Mouse (Mus musculus): Measurements from ENCODE around the gene Csrp1.

Gene Csrp1

GRCm38 (mm10) chr1:135698451-135698921, 21.4 kb upstream of the Csrp1 start:
- no peak for DNase-seq

- DNase-seq, result peak; percentile 90
Observed at GRCm38 (mm10) chr1:135698996-135699705, 20.7 kb upstream of the Csrp1 start.

GRCm38 (mm10) chr1:135699892-135700291, 20.0 kb upstream of the Csrp1 start:
- no peak for DNase-seq

GRCm38 (mm10) chr1:135700605-135701004, 19.3 kb upstream of the Csrp1 start:
- peak; percentile 83 for DNase-seq

GRCm38 (mm10) chr1:135701314-135701713, 18.5 kb upstream of the Csrp1 start:
- DNase-seq, result no peak

GRCm38 (mm10) chr1:135702722-135703121, 17.1 kb upstream of the Csrp1 start:
- no peak for DNase-seq

- no peak for DNase-seq
Observed at GRCm38 (mm10) chr1:135704317-135704821, 15.5 kb upstream of the Csrp1 start.

- no peak for DNase-seq
Observed at GRCm38 (mm10) chr1:135708369-135708768, 11.5 kb upstream of the Csrp1 start.

- DNase-seq, result no peak
Observed at GRCm38 (mm10) chr1:135711126-135711525, 8.7 kb upstream of the Csrp1 start.

- no peak for DNase-seq
Observed at GRCm38 (mm10) chr1:135714028-135714815, 5.6 kb upstream of the Csrp1 start.

GRCm38 (mm10) chr1:135714901-135715609, 4.8 kb upstream of the Csrp1 start:
- DNase-seq, result no peak

GRCm38 (mm10) chr1:135719486-135719885, 375 bp upstream of the Csrp1 start:
- DNase-seq, result peak; percentile 89

- DNase-seq, result no peak
Observed at GRCm38 (mm10) chr1:135723016-135723415, 3.2 kb downstream of the Csrp1 start.

GRCm38 (mm10) chr1:135724134-135724533, 4.3 kb downstream of the Csrp1 start:
- no peak for DNase-seq

- DNase-seq, result no peak
Observed at GRCm38 (mm10) chr1:135725324-135725723, 5.5 kb downstream of the Csrp1 start.

- DNase-seq, result peak; percentile 76
Observed at GRCm38 (mm10) chr1:135725936-135726335, 6.1 kb downstream of the Csrp1 start.

GRCm38 (mm10) chr1:135728631-135729366, 8.9 kb downstream of the Csrp1 start:
- peak; percentile 95 for DNase-seq

GRCm38 (mm10) chr1:135729367-135729713, 9.5 kb downstream of the Csrp1 start:
- peak; percentile 73 for DNase-seq

GRCm38 (mm10) chr1:135729821-135730220, 10.0 kb downstream of the Csrp1 start:
- DNase-seq, result no peak

GRCm38 (mm10) chr1:135730296-135730695, 10.4 kb downstream of the Csrp1 start:
- DNase-seq, result peak; percentile 71

GRCm38 (mm10) chr1:135731393-135731792, 11.5 kb downstream of the Csrp1 start:
- no peak for DNase-seq

- peak; percentile 79 for DNase-seq
Observed at GRCm38 (mm10) chr1:135731897-135732684, 12.2 kb downstream of the Csrp1 start.
